ENCODE assay signal across 27 mouse cellular contexts in genomic region chr8:12565488-12565887, GRCm38 (mm10). TPM values are rescaled to one million over a fixed set of nuclear protein-coding genes. Genes with fewer than 3 reads are reported as not detected.
DNase-seq lines count a peak whose midpoint lies in the region; ATAC-seq and TF ChIP-seq lines count a peak whose summit lies in the region.
"Had no signal": no experiment of that assay in that cellular context is flagged by ENCODE, and none has a peak within 500 bp of the region (broad histone marks: within the 10 kb centered on the region; RNA-seq: fewer than 3 reads in every experiment).

No protein-coding gene starts in this region.

- H3K4me3 ChIP-seq in midbrain, embryonic 12.5 days: no peak overlapping the region
- no peak overlapping the region for H3K4me3 ChIP-seq in midbrain, postnatal 0 days (ENCODE audit: low read depth, low read length)
- H3K4me3 ChIP-seq in forebrain, embryonic 14.5 days (ENCODE audit: low read depth, low read length): no peak overlapping the region
- H3K4me3 ChIP-seq: embryonic facial prominence, embryonic 15.5 days; erythroblast, embryonic 14.5 days; gastrocnemius, adult 2 months; heart, embryonic 13.5 days; hindbrain, embryonic 13.5 days had no signal

- no peak overlapping the region for H3K27ac ChIP-seq in midbrain, embryonic 12.5 days (replicated peaks)
- no peak overlapping the region for H3K27ac ChIP-seq in midbrain, postnatal 0 days (ENCODE audit: low read depth, low read length)
- no peak overlapping the region for H3K27ac ChIP-seq in forebrain, embryonic 14.5 days (ENCODE audit: low read depth, low read length)
- H3K27ac ChIP-seq: embryonic facial prominence, embryonic 15.5 days; gastrocnemius, adult 2 months; heart, embryonic 13.5 days; hindbrain, embryonic 13.5 days; hindbrain, postnatal 0 days had no signal

- no peak for TF ChIP-seq POLR2A in brain, embryonic 14.5 days (IDR thresholded peaks at IDR 0.05; ENCODE audit: borderline replicate concordance, extremely low read depth, insufficient read depth, insufficient read length, poor library complexity, severe bottlenecking)

- no peak for DNase-seq in midbrain, postnatal 0 days (ENCODE audit: low spot score)
- DNase-seq in brain, embryonic 14.5 days (ENCODE audit: low read depth): peak; percentile 78
- peak; percentile 46 for DNase-seq in forebrain, embryonic 14.5 days (ENCODE audit: low spot score)
- DNase-seq in kidney, postnatal 10 days: no peak
- DNase-seq in left cerebral cortex, postnatal 10 days (ENCODE audit: extremely low spot score in 1 of 2, low spot score in 2 of 2): no peak
- DNase-seq: adrenal gland, postnatal 14 days; cerebellum, adult 2 months; cerebellum, postnatal 14 days; embryo, embryonic 11 days; gastrocnemius, adult 2 months; gastrocnemius, postnatal 25 days; heart, postnatal 36 days had no signal

- 0 out of 2 replicates have a peak, but pooled peaks have one; percentile 32 for ATAC-seq in midbrain, embryonic 12.5 days (ENCODE audit: low FRiP score, low read depth)
- no peak for ATAC-seq in midbrain, postnatal 0 days (ENCODE audit: low FRiP score)
- peak; percentile 45 for ATAC-seq in forebrain, embryonic 14.5 days
- ATAC-seq: activated CD4-positive, CD25-positive, alpha-beta regulatory T cell, adult 4 months; hindbrain, postnatal 0 days; Patski had no signal

- peaks cover 21% of the 10 kb centered on the region; the same call in 1 of the 2 replicates for H3K4me1 ChIP-seq in midbrain, embryonic 12.5 days
- H3K4me1 ChIP-seq in midbrain, postnatal 0 days (ENCODE audit: insufficient read depth, low read length): no peaks in the 10 kb centered on the region
- H3K4me1 ChIP-seq in forebrain, embryonic 14.5 days (ENCODE audit: control insufficient read depth, insufficient read depth, low read length): 0 out of 2 replicates have a peak, but pooled peaks cover 2% of the 10 kb centered on the region
- H3K4me1 ChIP-seq: embryonic facial prominence, embryonic 15.5 days; heart, embryonic 13.5 days; hindbrain, embryonic 13.5 days had no signal

- intact Hi-C loops in left cerebral cortex, postnatal 10 days (cut with DNase I): no loop called here

- TF ChIP-seq CTCF in midbrain, postnatal 0 days (IDR thresholded peaks at IDR 0.05): no peak
- no peak for TF ChIP-seq CTCF in brain, embryonic 14.5 days (IDR thresholded peaks at IDR 0.05; ENCODE audit: borderline replicate concordance, extremely low read depth, insufficient read depth, insufficient read length)

- H3K36me3 ChIP-seq in midbrain, embryonic 12.5 days: no peaks in the 10 kb centered on the region
- H3K36me3 ChIP-seq in midbrain, postnatal 0 days (ENCODE audit: insufficient read depth, low read length): no peaks in the 10 kb centered on the region
- no peaks in the 10 kb centered on the region for H3K36me3 ChIP-seq in forebrain, embryonic 14.5 days (ENCODE audit: control insufficient read depth, insufficient read depth, low read length)
- H3K36me3 ChIP-seq: embryonic facial prominence, embryonic 15.5 days; heart, embryonic 13.5 days; hindbrain, embryonic 13.5 days had no signal

- H3K4me2 ChIP-seq in midbrain, embryonic 12.5 days (replicated peaks): no peak overlapping the region
- H3K4me2 ChIP-seq in midbrain, postnatal 0 days (ENCODE audit: low read depth, low read length, poor library complexity, severe bottlenecking): no peak overlapping the region
- no peak overlapping the region for H3K4me2 ChIP-seq in forebrain, embryonic 14.5 days (ENCODE audit: low read length)
- H3K4me2 ChIP-seq: embryonic facial prominence, embryonic 15.5 days; heart, embryonic 13.5 days; hindbrain, embryonic 13.5 days had no signal

- WGBS in midbrain, embryonic 12.5 days: 30% methylated on average over 10 of the region's 10 CpGs
- WGBS in midbrain, postnatal 0 days: 28% methylated on average over 10 of the region's 10 CpGs
- WGBS in forebrain, embryonic 14.5 days: 11% methylated on average over 10 of the region's 10 CpGs

- no peak overlapping the region for H3K9ac ChIP-seq in midbrain, embryonic 12.5 days (replicated peaks)
- no peak overlapping the region for H3K9ac ChIP-seq in midbrain, postnatal 0 days (replicated peaks; ENCODE audit: low read length, poor library complexity, severe bottlenecking)
- H3K9ac ChIP-seq in forebrain, embryonic 14.5 days (ENCODE audit: low read length): no peak overlapping the region
- H3K9ac ChIP-seq: embryonic facial prominence, embryonic 15.5 days; heart, embryonic 13.5 days; hindbrain, embryonic 13.5 days had no signal

- no peaks in the 10 kb centered on the region for H3K9me3 ChIP-seq in midbrain, embryonic 12.5 days
- H3K9me3 ChIP-seq in midbrain, postnatal 0 days (ENCODE audit: low read length): no peaks in the 10 kb centered on the region
- H3K9me3 ChIP-seq in forebrain, embryonic 14.5 days (replicated peaks; ENCODE audit: control insufficient read depth, low read length): no peaks in the 10 kb centered on the region
- H3K9me3 ChIP-seq: embryonic facial prominence, embryonic 15.5 days; heart, embryonic 13.5 days; hindbrain, embryonic 13.5 days had no signal

- peaks cover 76% of the 10 kb centered on the region for H3K27me3 ChIP-seq in midbrain, embryonic 12.5 days
- 0 out of 2 replicates have a peak, but pooled peaks cover 15% of the 10 kb centered on the region for H3K27me3 ChIP-seq in midbrain, postnatal 0 days (ENCODE audit: insufficient read depth, low read length)
- H3K27me3 ChIP-seq in forebrain, embryonic 14.5 days (replicated peaks; ENCODE audit: control insufficient read depth, insufficient read depth, low read length): peaks cover 4% of the 10 kb centered on the region; the same call in 1 of the 2 replicates

RNA-seq across cellular contexts. Expression of gene Spaca7, which starts 7.3 kb away (rescaled TPM):
- not detected in 2 replicates for polyA plus RNA-seq in midbrain, embryonic 12.5 days (2016; fragmentation: Nextera tagmentation; extraction: Ambion mirVana)
- not detected in 2 replicates for total RNA-seq in midbrain, postnatal 0 days (2014; rRNA removed)
- polyA plus RNA-seq in midbrain, postnatal 0 days (2015; fragmentation: Nextera tagmentation; extraction: Ambion mirVana): not detected in 2 replicates
- polyA plus RNA-seq in brain, embryonic 14.5 days (2012; rRNA removed): not detected in 2 replicates
- not detected in 2 replicates for polyA plus RNA-seq in forebrain, embryonic 14.5 days (2014; fragmentation: Nextera tagmentation; extraction: Ambion mirVana)
- not detected for total RNA-seq in left cerebral cortex, postnatal 10 days (2021)
- total RNA-seq: adrenal gland, adult 18-20 months; adrenal gland, postnatal 14 days; CH12.LX; common myeloid progenitor, adult 5-6 weeks; gastrocnemius, adult 2 months; gastrocnemius, postnatal 25 days; granulocyte monocyte progenitor cell, adult 5-6 weeks; heart, postnatal 36 days; hindbrain, postnatal 0 days had no signal
- polyA plus RNA-seq: activated CD4-positive, CD25-positive, alpha-beta regulatory T cell, adult 4 months; cerebellum, adult 2 months; embryonic facial prominence, embryonic 11.5 days; embryonic facial prominence, embryonic 15.5 days; erythroblast, embryonic 14.5 days; heart, embryonic 13.5 days; heart, postnatal 0 days; hindbrain, embryonic 13.5 days; hindbrain, postnatal 0 days; intestine, embryonic 14.5 days had no signal

Comparison
In these comparisons a context has a peak if more than half of its experiments do, and no peak if none do; other contexts are left out.
1. DNase-seq: peak in brain, embryonic 14.5 days (single experiment) and forebrain, embryonic 14.5 days (single experiment); none in midbrain, postnatal 0 days (single experiment), kidney, postnatal 10 days (single experiment) and left cerebral cortex, postnatal 10 days (0 of 2).